Mouse (Mus musculus) kidney, postnatal 14 days (tissue): ENCODE data around the gene Dock6.
A peak's percentile ranks its signal among the peaks of the same experiment; 100 is the strongest.
"Not testable (repeated sequence)": the region's sequence is repeated elsewhere in the genome, so short reads cannot be mapped to it uniquely, and the experiment has no call there.

Experiments
- DNase-seq: peaks from one replicate; pipeline ENCODE4 v3.0.0; 2022; ENCODE audit warnings: mixed read lengths

The Dock6 gene

DNA sequence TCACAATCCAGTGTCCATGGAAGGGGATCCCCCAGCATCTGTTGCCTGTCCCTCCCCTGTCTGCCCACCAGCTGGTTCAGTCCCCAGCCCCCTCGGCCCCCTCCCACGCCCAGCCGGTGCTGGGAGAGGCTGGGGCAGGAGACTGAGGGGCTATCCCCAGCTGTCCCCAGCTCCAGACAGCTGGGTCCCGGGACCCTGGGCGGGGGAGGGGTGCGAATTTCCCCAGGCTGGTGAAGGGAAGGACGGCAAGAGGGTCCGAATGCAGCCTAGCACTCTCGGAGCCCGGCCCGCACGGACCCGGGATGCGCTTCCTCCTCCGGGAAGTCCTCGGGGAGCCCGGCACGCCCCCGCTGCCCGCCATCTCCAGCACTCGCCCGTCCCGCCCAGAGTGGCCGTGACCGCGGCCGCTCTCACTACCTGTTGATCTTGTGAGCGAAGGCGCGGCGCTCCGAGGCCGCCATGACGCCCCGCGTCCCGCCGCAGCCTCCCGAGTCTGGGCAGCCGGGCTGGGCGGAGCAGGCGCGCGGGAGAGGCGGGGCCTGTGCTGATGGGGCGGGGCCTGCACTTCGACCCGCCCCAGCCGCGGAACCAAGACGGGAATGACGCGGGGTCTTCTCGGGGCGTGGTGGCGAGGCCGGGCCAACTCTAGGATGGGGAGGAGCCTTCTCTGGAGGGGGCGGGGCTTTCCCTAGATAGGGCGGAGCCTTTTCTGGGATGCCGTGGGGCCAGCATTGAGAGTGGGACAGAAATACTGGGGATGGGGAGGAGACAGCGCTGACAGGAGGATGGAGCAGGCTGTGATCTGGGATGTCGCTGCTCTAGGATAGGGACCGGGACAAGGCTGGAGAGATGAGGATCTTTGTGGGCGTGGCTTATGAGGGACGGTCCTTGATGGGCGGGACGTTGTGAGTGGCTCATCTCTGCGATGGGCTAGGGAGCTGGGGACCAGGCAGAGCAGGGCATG, at the start of gene Dock6:
Dock6 (minus strand) TSS at position 508 of the 964 bp plus-strand sequence.
- peak; percentile 95 for DNase-seq

DNA sequence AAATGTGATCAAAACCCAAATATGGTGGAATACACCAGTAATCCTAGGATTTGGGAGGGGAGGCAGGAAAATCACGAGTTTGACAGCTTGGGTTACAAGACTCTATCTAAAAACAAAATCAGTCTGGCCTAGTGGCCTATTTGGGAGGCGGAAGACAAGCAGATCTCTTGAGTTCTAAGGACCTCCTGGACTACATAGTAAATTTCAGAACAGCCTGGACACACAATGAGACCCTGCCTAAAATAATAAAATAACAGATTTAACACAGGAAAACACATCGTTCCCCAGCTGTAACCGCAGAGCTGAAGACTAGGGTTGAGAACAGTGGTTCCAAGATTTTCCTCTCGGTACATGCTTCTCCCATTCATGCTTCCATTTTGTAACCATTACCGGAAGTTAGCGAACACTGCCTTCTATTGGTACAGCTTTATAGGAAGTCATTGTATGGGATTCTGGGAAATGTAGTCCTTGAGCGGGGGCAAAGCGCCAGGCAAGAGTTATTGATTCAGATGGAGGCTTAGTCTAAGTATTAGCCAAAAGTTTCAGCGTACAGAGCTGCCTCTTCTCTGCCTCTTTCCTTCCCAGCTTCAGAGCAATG, 48.9 kb upstream of the Dock6 start:
- peak; percentile 77 for DNase-seq

DNA sequence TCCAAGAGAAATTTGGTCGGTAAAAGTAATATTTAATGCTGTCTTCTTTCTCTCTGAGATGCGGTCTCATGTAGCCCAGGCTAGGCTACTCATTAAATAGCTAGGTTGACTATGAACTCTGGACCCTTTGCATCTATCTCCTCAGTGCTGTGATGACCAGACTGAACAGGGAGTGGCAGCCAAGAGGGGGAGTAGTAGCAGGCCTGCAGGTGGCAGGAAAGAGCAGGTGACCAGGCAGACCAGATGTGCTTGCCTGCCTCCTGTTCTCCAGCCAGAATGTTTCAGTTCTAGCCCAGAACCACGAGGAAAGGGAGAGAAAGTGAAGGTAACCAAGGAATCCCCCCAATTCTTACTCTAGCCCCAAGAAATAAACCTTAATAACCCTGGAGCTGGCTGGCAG, 36.8 kb upstream of the Dock6 start:
- DNase-seq, result no peak

DNA sequence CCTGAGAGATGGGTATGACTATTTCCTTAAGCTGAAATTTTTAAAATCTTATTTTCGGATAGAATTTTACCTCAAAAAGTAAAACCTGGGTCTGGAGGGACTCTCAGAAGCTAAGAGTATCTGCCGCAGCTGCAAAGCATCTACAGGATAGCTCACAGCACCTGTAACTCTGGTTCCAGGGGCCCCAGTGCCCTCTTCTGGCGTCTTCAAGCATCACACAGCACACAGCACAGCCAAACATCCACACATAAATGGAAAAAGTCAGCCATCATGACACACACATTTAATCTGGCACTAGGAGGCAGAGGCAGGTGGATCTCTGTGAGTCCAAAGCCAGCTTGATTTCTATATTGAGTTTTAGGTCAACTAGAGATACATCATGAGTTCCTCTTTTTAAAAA, 24.2 kb upstream of the Dock6 start:
- DNase-seq, result no peak

DNA sequence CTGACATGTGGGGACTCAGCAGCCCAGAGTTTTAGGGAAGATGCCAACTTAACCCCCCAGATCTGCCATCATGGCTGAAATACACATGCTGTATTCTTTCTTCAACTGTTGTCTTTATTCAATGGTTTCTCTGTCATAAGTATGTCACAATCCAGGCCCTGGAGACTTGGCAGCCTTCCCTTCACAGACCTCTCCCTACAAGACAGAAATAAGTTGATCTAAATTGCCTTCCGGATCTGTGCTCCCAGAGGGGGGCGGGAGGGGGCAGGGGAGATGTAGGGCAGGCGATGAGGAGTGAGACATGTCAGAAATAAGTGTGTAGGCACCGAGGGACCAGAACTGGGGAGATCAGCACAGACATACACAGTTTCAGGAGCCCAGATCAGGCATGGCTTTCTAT, 19.8 kb upstream of the Dock6 start:
- DNase-seq, result no peak

DNA sequence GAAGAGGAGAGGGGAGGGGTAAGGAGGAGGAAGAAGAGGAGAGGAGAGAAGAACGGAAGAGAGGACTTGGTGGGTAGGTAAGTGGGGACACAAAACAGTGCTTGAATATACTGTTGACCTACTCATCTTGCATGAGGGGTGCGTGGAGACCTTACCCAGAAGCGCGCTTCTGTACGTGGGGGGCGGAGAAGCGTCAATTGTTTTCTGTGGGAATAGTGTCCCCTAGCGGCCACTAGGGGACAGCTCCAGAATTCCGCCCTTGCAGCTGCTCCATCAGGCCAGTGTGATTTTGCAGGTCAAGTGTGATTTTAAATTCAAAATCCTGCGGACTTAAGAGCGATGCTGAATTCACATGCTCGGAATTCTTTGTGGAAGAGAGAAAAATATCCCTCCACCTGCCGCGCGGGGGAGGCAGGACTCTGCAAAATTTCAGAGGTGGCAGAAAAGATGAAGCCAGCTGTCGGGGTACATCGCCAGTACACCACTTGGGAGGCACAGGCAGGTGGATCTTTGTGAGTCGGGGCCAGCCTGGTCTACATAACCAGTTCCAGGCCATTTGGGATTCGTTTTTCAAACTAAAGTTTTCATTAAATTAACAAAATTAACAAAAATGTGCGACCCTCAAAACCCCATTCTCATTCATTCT, 18.6 kb upstream of the Dock6 start:
- peak; percentile 69 for DNase-seq

DNA sequence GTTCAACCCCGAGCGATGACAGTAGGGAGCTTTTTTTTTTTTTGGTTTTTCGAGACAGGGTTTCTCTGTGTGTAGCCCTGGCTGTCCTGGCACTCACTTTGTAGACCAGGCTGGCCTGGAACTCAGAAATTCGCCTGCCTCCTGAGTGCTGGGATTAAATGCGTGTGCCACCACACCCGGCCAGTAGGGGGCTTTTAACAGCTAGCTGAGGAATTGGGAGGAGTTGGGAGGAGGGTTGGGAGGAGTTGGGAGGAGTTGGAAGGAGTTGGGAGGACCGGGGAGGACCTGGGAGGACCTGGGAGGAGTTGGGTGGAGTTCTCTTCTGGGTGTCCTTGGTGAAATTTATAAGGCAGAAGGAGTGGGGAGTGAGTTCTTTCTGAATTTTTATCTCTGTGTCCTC, 16.9 kb upstream of the Dock6 start:
- DNase-seq, result peak; percentile 77

DNA sequence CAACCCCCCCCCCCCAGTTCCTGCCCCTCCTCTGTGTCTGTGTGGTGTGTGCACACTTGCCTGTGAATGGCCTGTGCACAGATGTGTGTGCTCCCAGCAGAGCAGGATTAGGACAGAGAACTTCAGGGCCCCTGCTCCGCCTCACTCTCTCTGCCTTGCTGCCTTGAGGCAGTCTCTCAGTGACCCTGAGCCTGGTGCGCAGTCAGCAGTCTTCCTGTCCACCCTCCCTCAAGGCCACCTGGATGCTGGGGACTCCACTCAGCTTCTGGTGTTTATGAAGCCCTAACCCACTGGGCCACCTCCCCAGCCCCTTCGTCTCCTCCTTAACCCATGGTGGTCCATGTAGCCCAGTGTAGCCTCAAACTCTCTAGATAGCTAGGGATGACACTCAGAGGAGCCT, 15.3 kb upstream of the Dock6 start:
- DNase-seq, result no peak

DNA sequence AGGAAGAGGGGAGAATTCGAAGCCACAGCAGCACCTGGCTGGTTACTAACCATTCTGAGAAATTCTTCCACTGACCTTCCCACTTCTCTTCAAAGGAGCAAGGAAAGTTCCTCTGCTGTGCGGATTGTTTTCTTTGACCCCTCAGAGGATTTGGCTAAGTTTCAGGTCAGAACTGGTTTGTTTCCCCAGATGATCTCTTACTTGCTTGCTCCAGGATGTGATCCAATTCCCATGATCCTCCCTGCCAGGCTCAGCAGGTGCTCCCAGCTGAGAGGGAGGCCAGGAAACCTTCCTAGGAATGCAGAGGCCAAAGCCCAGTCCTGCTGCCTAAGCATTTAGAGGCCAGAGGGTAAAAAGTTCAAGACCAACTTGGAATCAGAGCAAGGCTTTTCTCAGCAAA, 14.2 kb upstream of the Dock6 start:
- peak; percentile 81 for DNase-seq

DNA sequence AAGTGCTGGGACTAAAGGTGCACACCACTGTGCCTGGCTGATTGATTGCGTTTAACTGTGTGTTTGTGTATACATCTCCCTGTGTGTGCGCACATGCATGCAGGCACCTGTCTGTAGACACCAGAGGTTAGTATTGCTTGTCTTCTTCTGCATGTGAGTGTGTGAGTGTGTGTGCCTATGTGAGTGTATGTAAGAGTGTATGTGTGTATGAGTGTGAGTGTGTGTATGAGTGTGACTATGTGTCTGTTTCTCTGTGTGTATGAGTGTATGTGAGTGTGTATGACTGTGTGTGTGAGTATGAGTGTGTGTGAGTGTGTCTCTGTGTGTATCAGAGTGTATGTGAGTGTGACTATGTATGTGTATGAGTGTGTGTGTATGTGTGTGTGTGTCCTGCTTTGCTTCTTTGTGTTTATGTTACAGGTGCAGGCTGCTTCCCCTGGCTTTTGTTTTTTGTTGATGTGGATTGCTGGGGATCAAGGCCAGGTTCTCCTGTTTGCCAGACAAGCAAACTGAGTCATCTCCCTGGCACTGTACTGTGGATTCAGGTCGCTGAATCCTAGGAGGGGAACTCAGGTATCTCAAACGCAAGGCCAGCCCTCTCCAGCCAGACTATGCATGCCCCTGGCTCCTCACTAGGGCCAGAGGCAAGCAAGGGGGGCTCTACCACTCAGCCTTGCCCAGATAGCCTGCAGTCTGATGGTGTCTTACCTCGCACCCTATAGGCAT, 13.4 kb upstream of the Dock6 start:
- DNase-seq, result no peak

DNA sequence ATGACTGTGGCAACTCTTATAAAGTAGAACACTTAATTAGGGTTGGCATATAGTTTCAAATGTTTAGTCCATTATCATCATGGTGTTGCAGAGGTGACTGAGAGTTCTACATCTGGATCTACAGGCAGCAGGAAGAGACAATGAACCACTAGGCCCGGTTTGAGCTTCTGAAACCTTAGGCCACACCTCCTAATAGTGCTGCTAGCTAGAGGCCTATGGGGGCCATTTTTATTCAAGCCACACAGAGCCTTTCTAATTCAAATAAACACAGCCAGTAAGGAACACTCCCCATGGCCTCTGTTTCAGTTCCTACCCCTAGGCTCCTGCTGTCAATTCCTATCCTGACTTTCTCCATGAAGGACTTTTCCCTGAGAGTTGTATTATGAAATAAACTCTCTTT, 9.7 kb upstream of the Dock6 start:
- DNase-seq, result no peak

DNA sequence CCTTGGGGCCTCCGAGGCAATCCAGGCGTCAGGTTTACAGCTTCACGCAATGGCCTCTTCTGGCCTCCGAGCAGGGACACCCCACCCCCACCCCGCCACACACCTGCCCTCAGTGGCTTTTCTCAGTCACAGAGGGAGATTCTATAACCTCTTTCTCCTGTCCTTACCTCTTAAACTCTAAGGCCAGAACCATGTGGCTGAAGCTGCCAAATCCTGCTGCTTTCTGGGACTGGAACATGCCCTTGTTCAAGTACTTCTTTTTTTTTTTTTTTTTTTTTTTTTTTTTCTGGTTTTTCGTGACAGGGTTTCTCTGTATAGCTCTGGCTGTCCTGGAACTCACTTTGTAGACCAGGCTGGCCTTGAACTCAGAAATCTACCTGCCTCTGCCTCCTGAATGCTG, 7.9 kb upstream of the Dock6 start:
- not testable (repeated sequence) for DNase-seq

DNA sequence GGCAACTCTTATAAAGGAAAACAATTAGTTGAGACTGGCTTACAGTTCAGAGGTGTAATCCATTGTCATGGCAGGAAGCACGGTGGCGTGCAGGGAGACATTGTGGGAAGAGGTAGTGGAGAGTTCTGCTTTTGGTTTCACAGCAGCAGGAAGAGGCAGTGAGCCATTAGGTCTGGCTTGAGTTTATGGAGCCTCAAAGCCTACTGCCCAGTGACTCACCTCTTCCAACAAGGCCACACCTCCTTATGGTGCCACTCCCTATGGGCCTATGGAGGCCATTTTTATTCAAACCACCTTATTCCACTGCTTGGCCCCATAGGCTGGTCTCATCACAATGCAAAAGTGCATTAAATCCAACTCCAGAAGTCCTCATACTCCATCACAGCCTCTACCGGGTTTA, 7.2 kb upstream of the Dock6 start:
- DNase-seq, result no peak

DNA sequence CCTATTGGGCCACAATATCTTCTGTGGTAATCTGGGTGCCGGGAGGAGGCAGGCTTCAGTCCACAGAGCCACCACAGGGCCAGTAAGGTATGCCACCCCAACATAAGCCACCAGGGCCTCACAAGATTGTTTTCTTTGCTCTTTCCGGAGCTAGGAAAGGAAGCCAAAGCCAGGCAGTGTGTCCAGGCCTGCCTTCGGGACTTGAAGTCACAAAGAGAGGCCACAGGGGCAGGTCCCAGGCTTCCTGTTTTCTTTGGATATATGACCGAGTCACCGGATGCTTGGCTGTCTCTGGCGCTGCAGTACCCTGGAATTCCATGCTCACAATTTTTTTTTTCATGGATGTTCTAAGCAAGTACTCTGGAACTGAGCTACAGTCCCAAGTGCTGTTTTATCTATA, 5.6 kb upstream of the Dock6 start:
- peak; percentile 90 for DNase-seq

DNA sequence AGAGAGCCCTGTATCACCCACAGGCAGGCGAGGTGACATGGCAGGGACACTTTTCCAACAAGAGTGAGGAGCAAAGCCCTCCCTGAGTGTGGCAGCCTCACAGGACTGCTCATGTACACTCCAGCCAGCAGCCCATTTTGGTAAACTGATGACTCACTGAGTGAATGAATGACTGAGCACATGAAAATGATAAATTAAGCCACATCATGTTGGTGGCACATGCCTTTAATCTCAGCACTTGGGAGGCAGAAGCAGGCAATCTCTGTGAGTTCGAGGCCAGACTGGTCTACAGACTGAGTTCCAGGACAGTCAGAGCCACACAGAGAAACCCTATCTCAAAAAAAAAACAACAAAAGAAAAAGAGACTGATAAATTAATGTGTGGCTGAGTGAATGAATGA, 5.1 kb upstream of the Dock6 start:
- DNase-seq, result no peak

DNA sequence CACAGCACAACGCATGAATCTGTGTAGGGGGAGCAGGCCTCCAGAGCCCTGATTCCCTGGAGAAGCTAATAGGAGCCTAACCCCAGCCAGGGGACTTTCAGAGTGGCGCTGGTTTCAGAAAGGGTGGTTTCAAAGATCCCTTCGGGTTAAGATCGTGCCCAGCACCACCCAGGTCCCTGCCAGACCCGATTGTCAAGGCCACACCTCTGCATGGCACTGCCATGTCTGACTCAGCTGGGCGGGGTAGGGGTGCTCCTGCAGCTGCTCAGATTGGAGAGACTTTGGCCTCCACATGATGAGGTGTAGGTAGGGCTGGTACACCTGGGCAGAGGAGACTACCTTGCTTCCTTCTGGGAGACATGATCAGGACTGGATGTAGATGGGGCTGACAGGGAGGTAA, 2.5 kb upstream of the Dock6 start:
- DNase-seq, result no peak

DNA sequence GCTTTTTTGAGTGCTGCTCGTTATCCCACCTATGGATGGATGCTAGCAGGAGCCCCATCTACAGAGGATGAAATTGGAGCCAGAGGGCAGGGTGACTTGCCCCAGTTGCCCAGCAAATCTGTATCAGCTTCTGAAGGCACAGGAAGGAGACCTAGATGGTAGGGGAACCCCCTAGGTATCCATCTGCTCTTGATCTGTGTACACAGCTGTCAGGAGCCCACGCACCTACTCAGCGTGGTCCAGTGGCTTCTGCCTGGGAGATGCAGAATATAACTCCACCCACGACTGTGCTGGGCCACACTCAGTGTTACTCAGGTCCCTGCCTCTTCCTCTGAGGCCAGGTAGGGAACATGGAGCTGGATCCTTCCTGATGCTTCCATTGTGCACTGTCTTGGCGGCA, 1.5 kb upstream of the Dock6 start:
- DNase-seq, result no peak

DNA sequence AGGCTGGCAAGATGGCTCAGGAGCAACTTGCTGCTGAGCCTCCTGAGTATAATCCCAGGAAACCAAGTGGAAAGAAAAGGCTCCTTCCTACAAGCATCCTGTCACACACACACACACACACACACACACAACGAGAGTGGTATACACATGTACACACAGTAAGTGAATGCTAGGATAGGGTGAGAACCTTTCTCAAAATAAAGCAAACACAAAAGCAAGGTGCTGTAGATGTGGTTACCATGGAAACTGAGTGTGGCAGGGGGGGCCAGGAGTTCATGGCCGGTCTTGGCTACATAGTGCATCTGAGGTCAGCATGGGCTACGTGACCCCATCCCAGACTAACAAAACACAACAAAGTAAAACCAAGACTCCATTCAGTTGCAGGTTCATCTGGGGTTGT, 1.4 kb downstream of the Dock6 start:
- DNase-seq, result peak; percentile 33

DNA sequence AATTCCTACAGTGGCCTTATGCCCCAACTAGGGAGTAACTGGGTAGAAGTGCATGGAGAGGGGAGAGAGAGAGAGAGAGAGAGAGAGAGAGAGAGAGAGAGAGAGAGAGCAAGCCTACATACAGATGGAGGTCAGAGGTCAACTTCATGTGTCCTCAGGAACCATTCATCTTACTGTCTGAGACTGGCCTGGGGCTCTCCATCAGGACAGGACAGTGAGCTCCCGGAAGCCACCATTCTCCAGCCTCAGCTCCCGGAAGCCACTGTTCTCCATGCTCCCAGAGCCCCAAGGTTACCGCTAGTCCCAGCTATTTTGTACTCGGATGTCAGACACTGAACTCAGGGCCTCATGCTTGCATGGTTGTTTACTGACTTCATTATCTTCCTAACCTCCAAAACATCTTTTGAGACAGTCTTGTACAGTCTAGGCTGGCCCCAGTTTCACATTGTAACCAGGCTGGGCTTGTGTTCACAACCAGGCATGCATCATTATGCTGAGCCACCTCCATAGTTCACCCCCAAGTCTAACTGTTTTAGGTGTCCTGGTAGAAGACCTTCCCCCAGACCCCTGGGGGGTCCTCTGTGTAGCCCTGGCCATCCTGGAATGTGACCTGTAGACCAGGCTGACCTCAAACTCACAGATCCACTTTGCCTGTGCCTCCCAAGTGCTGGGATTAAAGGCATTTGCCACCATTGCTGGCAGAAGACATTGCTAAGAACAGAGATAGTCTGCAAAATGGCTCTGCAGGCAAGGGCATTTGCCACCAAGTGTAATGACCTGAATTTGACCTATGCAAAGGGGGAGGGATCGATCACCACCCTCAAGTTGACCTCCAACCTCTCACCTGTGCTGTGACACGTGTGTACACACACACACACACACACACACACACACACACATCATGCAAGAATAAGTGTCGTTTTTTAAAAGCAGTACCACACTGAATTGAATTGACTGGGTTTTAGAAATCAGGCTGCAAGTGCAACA, 2.5 kb downstream of the Dock6 start:
- peak; percentile 41 for DNase-seq

DNA sequence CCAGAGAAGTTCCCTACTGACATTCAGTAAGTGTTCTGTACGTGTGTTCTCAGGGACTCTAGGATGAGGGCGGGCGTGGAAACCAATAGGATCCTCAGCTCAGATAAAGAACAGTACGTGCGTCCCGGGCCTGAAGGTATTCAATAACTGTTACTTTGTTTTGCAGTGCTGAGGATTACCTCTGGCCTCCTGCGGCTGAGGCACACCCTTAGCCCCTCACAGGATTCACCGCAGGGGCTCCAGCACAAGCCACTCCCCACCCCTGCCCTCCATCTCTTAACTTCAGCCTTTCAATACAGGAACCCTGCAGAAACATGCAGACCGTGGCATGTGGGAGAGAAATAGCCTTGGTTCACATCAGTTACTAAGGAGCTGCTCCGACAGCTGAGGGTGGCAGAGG, 4.5 kb downstream of the Dock6 start:
- DNase-seq, result no peak

DNA sequence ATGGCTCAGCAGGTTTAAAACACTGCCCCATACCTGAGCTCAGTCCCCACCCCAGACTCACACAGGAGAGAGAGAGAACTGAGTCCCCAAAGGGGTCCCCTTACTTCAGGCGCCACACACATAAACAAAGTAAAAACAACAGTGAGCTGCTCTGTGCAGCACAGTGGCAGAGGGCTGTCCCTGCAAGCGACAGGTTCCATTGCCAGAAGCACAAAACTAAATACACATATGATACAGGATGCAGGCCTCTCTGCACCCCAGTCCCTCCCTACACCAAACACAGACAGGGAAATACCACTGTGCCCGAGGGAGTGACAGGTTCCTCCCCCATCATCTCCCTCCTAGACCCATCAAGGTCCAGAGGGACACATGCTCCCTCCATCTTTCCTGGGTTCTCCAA, 5.0 kb downstream of the Dock6 start:
- no peak for DNase-seq

DNA sequence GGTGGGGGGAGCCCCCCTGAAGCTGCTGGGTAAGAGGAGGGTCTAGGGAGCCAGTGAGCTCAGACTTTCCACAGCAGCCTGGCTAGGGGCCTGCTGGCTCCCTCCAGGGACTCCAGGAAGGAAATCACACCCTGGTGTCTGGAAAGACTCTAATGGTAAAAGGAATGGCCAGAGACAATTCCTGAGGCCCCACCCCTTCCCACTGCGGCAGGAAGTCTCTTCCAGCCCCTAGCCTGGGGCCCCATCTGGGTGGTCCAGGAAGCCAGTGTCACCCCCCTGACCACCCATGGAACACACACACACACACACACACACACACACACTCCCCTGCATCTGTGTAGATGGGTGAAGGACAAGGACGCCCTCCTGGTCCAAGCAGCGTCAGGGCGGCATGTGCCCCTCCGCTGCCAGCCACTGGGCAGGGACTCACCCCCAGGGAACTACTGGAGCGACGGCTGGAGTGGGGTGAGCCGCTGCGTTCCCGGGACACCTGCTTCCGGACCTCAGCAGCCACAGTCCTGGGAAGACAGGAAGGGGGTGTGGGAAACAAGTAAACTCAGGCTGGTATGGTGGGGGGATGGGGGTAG, 5.6 kb downstream of the Dock6 start:
- DNase-seq, result peak; percentile 86
